Mouse (Mus musculus): Measurements from ENCODE around the gene Fat2.

DNA sequence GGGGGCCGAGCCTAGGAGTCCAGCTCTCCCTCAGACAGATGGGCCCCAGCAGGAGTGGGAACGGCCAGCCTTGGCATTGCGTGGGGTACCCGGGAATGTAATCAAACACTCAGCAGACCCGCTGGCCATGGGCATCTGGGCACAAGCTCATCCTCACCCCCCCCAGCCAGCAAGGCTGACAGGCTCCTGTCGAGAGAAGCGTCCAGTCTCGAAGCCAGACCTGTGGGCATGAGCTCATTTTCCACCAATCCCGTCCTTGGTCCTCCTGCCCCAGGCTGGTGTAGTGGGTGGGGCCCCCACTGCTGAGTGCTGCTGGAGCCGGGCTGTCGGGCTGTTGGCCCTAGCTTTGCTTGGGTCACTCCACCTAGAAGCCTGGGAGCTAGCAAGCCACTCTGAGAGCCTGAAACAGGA, 5.6 kb upstream of the Fat2 start:
- TF ChIP-seq POLR2A (IDR thresholded peaks at IDR 0.05; ENCODE audit: borderline replicate concordance, low read depth, low read length), result no peak
- TF ChIP-seq CTCF (IDR thresholded peaks at IDR 0.05; ENCODE audit: low read depth, low read length), result no peak
